Comparison of ENCODE assay signal across 10 mouse cellular contexts in the genomic region with DNA sequence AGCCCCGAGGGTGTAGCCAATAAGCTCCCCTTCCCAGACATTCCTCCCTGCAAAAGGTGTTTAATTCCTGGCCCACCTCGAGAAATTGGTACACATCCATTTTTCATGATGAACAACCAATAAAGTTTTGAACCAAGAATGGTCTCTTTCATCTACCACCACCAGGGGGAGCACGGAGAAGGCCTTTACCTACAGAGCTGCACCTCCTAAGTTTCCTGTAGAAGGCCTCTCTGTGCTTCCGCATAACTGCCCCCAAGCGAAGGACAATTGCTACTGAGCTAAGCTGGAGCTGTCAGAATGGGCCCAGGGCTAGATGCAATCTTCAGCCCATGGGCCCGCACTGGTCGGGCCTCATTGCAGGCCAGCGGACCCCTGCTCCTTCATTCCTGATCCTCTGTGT. TPM values are rescaled to one million over a fixed set of nuclear protein-coding genes. Genes with fewer than 3 reads are reported as not detected.
A peak's percentile ranks its signal among the peaks of the same experiment; 100 is the strongest.
DNase-seq lines count a peak whose midpoint lies in the region; ATAC-seq and TF ChIP-seq lines count a peak whose summit lies in the region.
"Had no signal": no experiment of that assay in that cellular context is flagged by ENCODE, and none has a peak within 500 bp of the region (broad histone marks: within the 10 kb centered on the region; RNA-seq: fewer than 3 reads in every experiment).

No protein-coding gene starts in this region.

- no peak overlapping the region for H3K4me2 ChIP-seq in forebrain, embryonic 14.5 days (ENCODE audit: low read length)
- no peak overlapping the region for H3K4me2 ChIP-seq in forebrain, embryonic 16.5 days (ENCODE audit: low read length)
- no peak overlapping the region for H3K4me2 ChIP-seq in lung, postnatal 0 days (replicated peaks; ENCODE audit: low read depth, low read length)
- H3K4me2 ChIP-seq: hindbrain, embryonic 15.5 days had no signal

- peak; percentile 11 for DNase-seq in forebrain, embryonic 14.5 days (ENCODE audit: low spot score)
- DNase-seq in ovary, postnatal 14 days (ENCODE audit: low spot score): peak; percentile 15
- no peak for DNase-seq in ovary, postnatal 10 days (ENCODE audit: low spot score)
- DNase-seq in embryo, embryonic 10.5 days (ENCODE audit: low spot score): peak; percentile 41
- DNase-seq in lung, postnatal 0 days (ENCODE audit: low spot score): peak; percentile 60
- DNase-seq in cerebellum, postnatal 4 days (ENCODE audit: low spot score in 2 of 2): no peak

- no peak overlapping the region for H3K9ac ChIP-seq in forebrain, embryonic 14.5 days (ENCODE audit: low read length)
- no peak overlapping the region for H3K9ac ChIP-seq in forebrain, embryonic 16.5 days (replicated peaks; ENCODE audit: low read depth, low read length)
- H3K9ac ChIP-seq in lung, postnatal 0 days (replicated peaks; ENCODE audit: low read depth): no peak overlapping the region
- H3K9ac ChIP-seq: hindbrain, embryonic 15.5 days had no signal

- no peak for TF ChIP-seq EP300 in lung, postnatal 0 days (IDR thresholded peaks at IDR 0.05)

- no peak overlapping the region for H3K27ac ChIP-seq in forebrain, embryonic 14.5 days (ENCODE audit: low read depth, low read length)
- no peak overlapping the region for H3K27ac ChIP-seq in forebrain, embryonic 16.5 days (ENCODE audit: low read length)
- H3K27ac ChIP-seq in lung, postnatal 0 days (ENCODE audit: low read length): no peak overlapping the region
- H3K27ac ChIP-seq: hindbrain, embryonic 15.5 days had no signal

- H3K9me3 ChIP-seq in forebrain, embryonic 14.5 days (replicated peaks; ENCODE audit: control insufficient read depth, low read length): no peaks in the 10 kb centered on the region
- no peaks in the 10 kb centered on the region for H3K9me3 ChIP-seq in forebrain, embryonic 16.5 days (ENCODE audit: control insufficient read depth, low read length)
- H3K9me3 ChIP-seq in lung, postnatal 0 days (ENCODE audit: low read length): no peaks in the 10 kb centered on the region
- H3K9me3 ChIP-seq: hindbrain, embryonic 15.5 days had no signal

- peak; percentile 72 for TF ChIP-seq CTCF in lung, postnatal 0 days (IDR thresholded peaks at IDR 0.05)

- H3K36me3 ChIP-seq in forebrain, embryonic 14.5 days (ENCODE audit: control insufficient read depth, insufficient read depth, low read length): no peaks in the 10 kb centered on the region
- H3K36me3 ChIP-seq in forebrain, embryonic 16.5 days (ENCODE audit: control insufficient read depth, insufficient read depth): no peaks in the 10 kb centered on the region
- H3K36me3 ChIP-seq in lung, postnatal 0 days (ENCODE audit: insufficient read depth, low read length): no peaks in the 10 kb centered on the region
- H3K36me3 ChIP-seq: hindbrain, embryonic 15.5 days had no signal

- H3K4me1 ChIP-seq in forebrain, embryonic 14.5 days (ENCODE audit: control insufficient read depth, insufficient read depth, low read length): no peaks in the 10 kb centered on the region
- H3K4me1 ChIP-seq in forebrain, embryonic 16.5 days (replicated peaks; ENCODE audit: control insufficient read depth, insufficient read depth, low read length): no peaks in the 10 kb centered on the region
- no peaks in the 10 kb centered on the region for H3K4me1 ChIP-seq in lung, postnatal 0 days (ENCODE audit: insufficient read depth, low read depth, low read length)
- H3K4me1 ChIP-seq: hindbrain, embryonic 15.5 days had no signal

- H3K4me3 ChIP-seq in forebrain, embryonic 14.5 days (ENCODE audit: low read depth, low read length): no peak overlapping the region
- H3K4me3 ChIP-seq in forebrain, embryonic 16.5 days (replicated peaks; ENCODE audit: low read length): no peak overlapping the region
- no peak overlapping the region for H3K4me3 ChIP-seq in lung, postnatal 0 days (ENCODE audit: low read depth, low read length)
- H3K4me3 ChIP-seq: hindbrain, embryonic 15.5 days had no signal

- 48% methylated on average over 8 of the region's 8 CpGs for WGBS in forebrain, embryonic 14.5 days
- 51% methylated on average over 8 of the region's 8 CpGs for WGBS in forebrain, embryonic 16.5 days
- 33% methylated on average over 8 of the region's 8 CpGs for WGBS in lung, postnatal 0 days

- no peaks in the 10 kb centered on the region for H3K27me3 ChIP-seq in forebrain, embryonic 14.5 days (replicated peaks; ENCODE audit: control insufficient read depth, insufficient read depth, low read length)
- H3K27me3 ChIP-seq in forebrain, embryonic 16.5 days (replicated peaks; ENCODE audit: control insufficient read depth, insufficient read depth, low read length): no peaks in the 10 kb centered on the region
- no peaks in the 10 kb centered on the region for H3K27me3 ChIP-seq in lung, postnatal 0 days (replicated peaks; ENCODE audit: insufficient read depth, low read length)
- H3K27me3 ChIP-seq: hindbrain, embryonic 15.5 days had no signal

- no peak for ATAC-seq in forebrain, embryonic 14.5 days
- no peak for ATAC-seq in forebrain, embryonic 16.5 days
- 0 out of 2 replicates have a peak, but pooled peaks have one; percentile 28 for ATAC-seq in lung, postnatal 0 days
- no peak for ATAC-seq in erythroid progenitor cell, adult 5-6 weeks (replicated peaks; ENCODE audit: low FRiP score, poor library complexity, severe bottlenecking)

RNA-seq across cellular contexts. Expression of gene Mat1a, which starts 14.1 kb away (rescaled TPM):
- not detected in 2 replicates for polyA plus RNA-seq in forebrain, embryonic 14.5 days (2014; fragmentation: Nextera tagmentation; extraction: Ambion mirVana)
- polyA plus RNA-seq in forebrain, embryonic 16.5 days (2015; fragmentation: Nextera tagmentation; extraction: Ambion mirVana): not detected in 2 replicates
- polyA plus RNA-seq in lung, postnatal 0 days (2015; fragmentation: Nextera tagmentation; extraction: Ambion mirVana): 2.5 and 3.1 TPM in 2 replicates
- not detected in 2 replicates for total RNA-seq in erythroid progenitor cell, adult 5-6 weeks (2015; ENCODE audit: low replicate concordance)
- not detected in 2 replicates for total RNA-seq in erythroid progenitor cell, adult 5-6 weeks (2017; ENCODE audit: low replicate concordance)
- polyA plus RNA-seq: hindbrain, embryonic 15.5 days; neural tube, embryonic 14.5 days had no signal

RNA-seq across cellular contexts. Expression of gene Dydc1, which starts 18.1 kb away (rescaled TPM):
- polyA plus RNA-seq in forebrain, embryonic 14.5 days (2014; fragmentation: Nextera tagmentation; extraction: Ambion mirVana): 0.18 TPM in 1 of 2 replicates, not detected in the other
- polyA plus RNA-seq in forebrain, embryonic 16.5 days (2015; fragmentation: Nextera tagmentation; extraction: Ambion mirVana): not detected in 2 replicates
- 0.30 and 0.40 TPM in 2 replicates for polyA plus RNA-seq in lung, postnatal 0 days (2015; fragmentation: Nextera tagmentation; extraction: Ambion mirVana)
- total RNA-seq in erythroid progenitor cell, adult 5-6 weeks (2015; ENCODE audit: low replicate concordance): not detected in 2 replicates
- total RNA-seq in erythroid progenitor cell, adult 5-6 weeks (2017; ENCODE audit: low replicate concordance): not detected in 2 replicates
- polyA plus RNA-seq: hindbrain, embryonic 15.5 days; neural tube, embryonic 14.5 days had no signal

RNA-seq across cellular contexts. Expression of gene Dydc2, which starts 21.8 kb away (rescaled TPM):
- polyA plus RNA-seq in forebrain, embryonic 14.5 days (2014; fragmentation: Nextera tagmentation; extraction: Ambion mirVana): 0.58 and 0.74 TPM in 2 replicates
- 0.31 and 0.53 TPM in 2 replicates for polyA plus RNA-seq in forebrain, embryonic 16.5 days (2015; fragmentation: Nextera tagmentation; extraction: Ambion mirVana)
- 1.7 and 3.1 TPM in 2 replicates for polyA plus RNA-seq in lung, postnatal 0 days (2015; fragmentation: Nextera tagmentation; extraction: Ambion mirVana)
- total RNA-seq in erythroid progenitor cell, adult 5-6 weeks (2015; ENCODE audit: low replicate concordance): not detected in 2 replicates
- not detected in 2 replicates for total RNA-seq in erythroid progenitor cell, adult 5-6 weeks (2017; ENCODE audit: low replicate concordance)

RNA-seq across cellular contexts. Expression of gene Sftpa1, which starts 40.8 kb away (rescaled TPM):
- not detected in 2 replicates for polyA plus RNA-seq in forebrain, embryonic 14.5 days (2014; fragmentation: Nextera tagmentation; extraction: Ambion mirVana)
- not detected in 2 replicates for polyA plus RNA-seq in forebrain, embryonic 16.5 days (2015; fragmentation: Nextera tagmentation; extraction: Ambion mirVana)
- 4,795 and 4,929 TPM in 2 replicates for polyA plus RNA-seq in lung, postnatal 0 days (2015; fragmentation: Nextera tagmentation; extraction: Ambion mirVana)
- total RNA-seq in erythroid progenitor cell, adult 5-6 weeks (2015; ENCODE audit: low replicate concordance): not detected in 2 replicates
- total RNA-seq in erythroid progenitor cell, adult 5-6 weeks (2017; ENCODE audit: low replicate concordance): not detected in 2 replicates
- polyA plus RNA-seq: hindbrain, embryonic 15.5 days; neural tube, embryonic 14.5 days had no signal

Comparison
In these comparisons a context has a peak if more than half of its experiments do, and no peak if none do; other contexts are left out.
1. DNase-seq: peak in forebrain, embryonic 14.5 days (single experiment), ovary, postnatal 14 days (single experiment), embryo, embryonic 10.5 days (single experiment) and lung, postnatal 0 days (single experiment); none in ovary, postnatal 10 days (single experiment) and cerebellum, postnatal 4 days (0 of 2).